31 mouse cellular contexts compared by ENCODE assay signal in the genomic region with DNA sequence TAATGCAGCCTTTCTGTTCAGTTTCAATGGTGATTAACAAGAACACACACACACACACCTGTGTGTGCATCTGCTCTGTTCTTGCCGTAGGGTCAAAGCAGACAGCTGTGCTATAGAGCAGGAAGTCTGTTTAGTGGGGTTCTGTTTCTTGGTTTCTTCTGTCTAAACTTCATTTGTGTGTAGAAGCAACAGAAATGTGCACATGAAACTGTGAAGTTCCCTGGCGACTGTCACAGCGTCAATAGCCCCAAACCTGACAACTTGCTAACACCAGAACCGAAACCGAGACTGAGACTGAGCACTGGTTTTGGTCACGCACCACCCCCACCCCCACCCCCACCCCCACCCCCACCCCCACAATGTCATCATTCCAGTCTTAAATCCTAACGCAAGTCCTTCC.
DNase-seq lines count a peak whose midpoint lies in the region; ATAC-seq and TF ChIP-seq lines count a peak whose summit lies in the region.
"Had no signal": no experiment of that assay in that cellular context is flagged by ENCODE, and none has a peak within 500 bp of the region (broad histone marks: within the 10 kb centered on the region; RNA-seq: fewer than 3 reads in every experiment).

No protein-coding gene starts in this region.

- no peak overlapping the region for H3K27ac ChIP-seq in thymus, adult 2 months (ENCODE audit: control insufficient read depth, insufficient read depth, low read length)
- H3K27ac ChIP-seq in gastrocnemius, adult 2 months: no peak overlapping the region
- H3K27ac ChIP-seq: embryonic facial prominence, embryonic 10.5 days; embryonic facial prominence, embryonic 15.5 days; forebrain, embryonic 12.5 days; heart, adult 2 months; hindbrain, embryonic 13.5 days; kidney, postnatal 0 days; liver, embryonic 13.5 days; stomach, embryonic 15.5 days had no signal

- intact Hi-C loops in gastrocnemius, adult 2 months (cut with DNase I): no loop called here

- 27% methylated on average over 7 of the region's 7 CpGs for WGBS in thymus, adult 2 months

- H3K4me3 ChIP-seq in thymus, adult 2 months (ENCODE audit: control insufficient read depth, insufficient read depth, low read length): no peak overlapping the region
- H3K4me3 ChIP-seq in gastrocnemius, adult 2 months: no peak overlapping the region
- H3K4me3 ChIP-seq: embryonic facial prominence, embryonic 10.5 days; embryonic facial prominence, embryonic 15.5 days; forebrain, embryonic 12.5 days; heart, adult 2 months; heart, embryonic 12.5 days; hindbrain, embryonic 13.5 days; liver, embryonic 13.5 days; stomach, embryonic 15.5 days had no signal

- ATAC-seq in common myeloid progenitor, adult 5-6 weeks (replicated peaks; ENCODE audit: low read depth, poor library complexity, severe bottlenecking): peak; percentile 15; the same call in 1 of the 2 replicates
- ATAC-seq in neutrophil, adult 5-6 weeks (ENCODE audit: extremely low read depth, insufficient number of reproducible peaks, low FRiP score, poor library complexity, severe bottlenecking): peak; percentile 40
- ATAC-seq: intestine, embryonic 16.5 days had no signal

- DNase-seq in thymus, postnatal 0 days (ENCODE audit: low spot score): peak; percentile 58
- DNase-seq in thymus, adult 2 months: no peak
- DNase-seq in B cell, adult 2 months: peak; percentile 40 to 42
- DNase-seq in gastrocnemius, adult 2 months: no peak
- DNase-seq in cerebellum, postnatal 25 days: no peak
- DNase-seq: adrenal gland, postnatal 10 days; cerebellum, adult 11 months; cerebellum, adult 9-10 months; gastrocnemius, postnatal 25 days; heart, adult 2 months; heart, postnatal 4 days; kidney, adult 8-10 months; kidney, postnatal 4 days; left cerebral cortex, postnatal 4 days; liver, embryonic 13.5 days; lung, adult 2 months; lung, postnatal 10 days; midbrain, embryonic 14.5 days; retina, postnatal 1 day; right cerebral cortex, postnatal 14 days had no signal

- H3K27me3 ChIP-seq in thymus, adult 2 months (ENCODE audit: control insufficient read depth, insufficient read depth, low read length): no peaks in the 10 kb centered on the region
- H3K27me3 ChIP-seq: embryonic facial prominence, embryonic 15.5 days; liver, embryonic 13.5 days; stomach, embryonic 15.5 days had no signal

- peaks cover 11% of the 10 kb centered on the region for H3K4me1 ChIP-seq in thymus, adult 2 months (replicated peaks; ENCODE audit: control insufficient read depth, insufficient read depth, low read length)
- H3K4me1 ChIP-seq: embryonic facial prominence, embryonic 15.5 days; heart, embryonic 12.5 days; hindbrain, embryonic 13.5 days; stomach, embryonic 15.5 days had no signal

- no peak for TF ChIP-seq POLR2A in thymus, adult 2 months (IDR thresholded peaks at IDR 0.05; ENCODE audit: control insufficient read depth, extremely low read depth, insufficient read depth, low read length, poor library complexity)

- no peaks in the 10 kb centered on the region for H3K36me3 ChIP-seq in thymus, adult 2 months (ENCODE audit: control insufficient read depth, insufficient read depth, low read length)
- H3K36me3 ChIP-seq: embryonic facial prominence, embryonic 10.5 days; embryonic facial prominence, embryonic 15.5 days; forebrain, embryonic 12.5 days; G1E; heart, embryonic 12.5 days; hindbrain, embryonic 13.5 days; liver, embryonic 13.5 days; stomach, embryonic 15.5 days had no signal

- no peak for TF ChIP-seq CTCF in thymus, adult 2 months (IDR thresholded peaks at IDR 0.05; ENCODE audit: borderline replicate concordance, control insufficient read depth, extremely low read depth, insufficient read depth, low read length, poor library complexity)
- TF ChIP-seq CTCF in gastrocnemius, adult 2 months (IDR thresholded peaks at IDR 0.05): no peak

Comparison
In these comparisons a context has a peak if more than half of its experiments do, and no peak if none do; other contexts are left out.
1. DNase-seq: peak in thymus, postnatal 0 days (single experiment) and B cell, adult 2 months (2 of 2); none in thymus, adult 2 months (single experiment), gastrocnemius, adult 2 months (single experiment) and cerebellum, postnatal 25 days (0 of 2).